Mouse (Mus musculus) lung, adult 2 months (tissue): ENCODE data around the gene Fdx1l.
A peak's percentile ranks its signal among the peaks of the same experiment; 100 is the strongest.

Source experiments
- CTCF ChIP-seq: fragments of 200-500 bp; IDR thresholded peaks from 2 replicates; pipeline ENCODE4 v1.5.1; 2011; ENCODE audit warnings: mild to moderate bottlenecking, low read length, control low read depth; ENCODE audit not compliant: insufficient read depth
- POLR2A ChIP-seq: fragments of 200-500 bp; IDR thresholded peaks from 2 replicates; pipeline ENCODE4 v1.6.1; 2011; ENCODE audit warnings: low read depth, mild to moderate bottlenecking, control low read depth, low read length, borderline replicate concordance; ENCODE audit errors: extremely low read depth

- TF ChIP-seq CTCF = no peak
- peak; percentile 76 for TF ChIP-seq POLR2A
These were observed 18.4 kb upstream of the Fdx1l start, which contains the start of the genes Gm38431 and Raver1 for GRCm38 (mm10) chr9:21091707-21092320.
